Mouse (Mus musculus): ENCODE results near the gene Slc2a4. TPM values are rescaled to one million over a fixed set of nuclear protein-coding genes. Genes with fewer than 3 reads are reported as not detected.

The Slc2a4 gene
- polyA plus RNA-seq, 1 experiment: 0.35 TPM

DNA sequence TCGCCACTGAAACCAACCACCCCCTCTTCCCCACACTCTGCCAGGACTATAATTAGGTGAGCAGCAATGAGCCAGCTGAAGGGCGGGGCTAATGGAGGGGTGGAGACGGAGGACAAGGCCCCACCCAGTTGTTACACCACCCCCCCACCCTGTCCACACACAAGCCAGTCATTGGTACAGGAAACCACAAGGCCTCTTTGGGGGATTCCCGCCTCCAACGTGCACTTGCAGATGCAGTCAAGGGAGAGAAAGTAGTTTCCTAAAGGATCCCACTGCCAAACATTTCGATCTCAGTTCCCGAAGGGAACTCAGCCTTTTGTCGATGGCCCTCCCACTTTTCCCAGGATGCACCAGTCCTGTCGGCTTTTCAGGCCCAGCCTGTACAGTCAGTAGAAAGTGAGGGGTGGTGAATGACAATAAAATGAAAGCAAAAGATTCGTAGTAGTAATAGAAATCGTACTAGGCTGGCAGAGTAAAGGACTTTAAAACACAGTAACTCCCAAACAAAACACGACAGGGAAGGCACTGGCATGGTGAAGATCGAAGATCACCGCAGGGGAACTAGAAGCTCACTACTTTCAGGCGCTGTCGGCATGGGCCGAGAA is 28.2 kb downstream of the Slc2a4 start:
- no peak for TF ChIP-seq GATA1 (IDR thresholded peaks at IDR 0.05; ENCODE audit: low read length)

DNA sequence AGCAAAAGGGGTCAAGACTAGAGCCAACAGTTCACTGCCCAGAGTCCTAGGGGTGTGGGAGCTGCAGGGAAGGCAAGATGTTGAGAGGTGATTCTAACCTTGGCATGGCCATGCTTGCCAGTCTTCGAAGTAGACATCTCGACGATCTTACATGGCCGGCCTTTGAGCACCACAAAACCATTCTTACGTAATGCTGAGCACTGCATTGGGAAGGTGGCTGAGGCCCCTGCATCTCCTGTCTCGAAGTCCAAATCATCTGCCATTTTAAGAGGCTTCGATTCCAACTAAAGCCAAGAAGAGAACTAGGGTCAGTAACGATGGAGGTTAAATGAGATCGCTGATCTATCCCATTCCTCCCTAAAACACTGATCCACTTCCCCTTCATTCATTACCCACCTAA is 28.9 kb downstream of the Slc2a4 start:
- TF ChIP-seq GATA1 (IDR thresholded peaks at IDR 0.05; ENCODE audit: low read length): no peak

- TF ChIP-seq GATA1 (IDR thresholded peaks at IDR 0.05; ENCODE audit: low read length): no peak
These were observed 29.9 kb downstream of the Slc2a4 start for GRCm38 (mm10) chr11:69918118-69918517.

GRCm38 (mm10) chr11:69917379-69917948 is 30.5 kb downstream of the Slc2a4 start:
- TF ChIP-seq GATA1 (IDR thresholded peaks at IDR 0.05; ENCODE audit: low read length): no peak

DNA sequence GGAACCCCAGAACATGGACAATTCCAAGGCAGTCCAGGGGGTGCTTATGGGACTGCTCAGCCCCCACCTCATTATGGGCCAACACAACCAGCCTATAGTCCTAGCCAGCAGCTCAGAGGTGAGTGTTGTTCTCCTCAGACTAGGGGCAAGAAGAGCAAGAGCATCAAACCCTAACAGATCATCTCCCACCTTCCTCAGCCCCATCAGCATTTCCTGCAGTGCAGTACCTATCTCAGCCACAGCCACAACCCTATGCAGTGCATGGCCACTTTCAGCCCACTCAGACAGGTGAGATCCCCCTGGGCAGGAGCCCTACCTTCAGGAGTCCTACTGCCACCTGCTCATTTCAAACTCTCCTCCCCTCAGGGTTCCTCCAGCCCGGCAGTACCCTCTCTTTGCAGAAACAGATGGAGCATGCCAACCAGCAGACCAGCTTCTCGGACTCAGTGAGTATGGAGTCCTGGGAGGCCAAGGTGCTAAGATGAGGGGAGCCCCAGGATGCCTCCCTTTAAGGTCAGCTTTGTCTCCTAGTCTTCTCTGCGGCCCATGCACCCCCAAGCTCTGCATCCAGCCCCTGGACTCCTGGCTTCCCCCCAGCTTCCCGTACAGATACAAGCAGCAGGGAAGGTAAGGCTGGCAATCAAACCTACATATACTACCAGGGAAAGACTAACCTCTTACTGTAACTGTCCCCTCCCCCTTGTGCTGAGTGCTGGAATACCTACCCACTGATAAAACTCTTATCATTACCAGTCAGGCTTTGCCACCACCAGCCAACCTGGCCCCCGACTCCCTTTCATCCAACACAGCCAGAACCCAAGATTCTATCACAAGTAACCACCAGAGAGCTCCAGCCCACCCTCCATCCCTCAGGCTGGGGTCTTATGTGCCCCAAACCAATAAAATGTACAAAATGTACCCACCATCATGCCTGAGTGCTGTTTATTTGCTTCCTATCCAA is 32.0 kb downstream of the Slc2a4 start:
- peak; percentile 80 for TF ChIP-seq GATA1 (IDR thresholded peaks at IDR 0.05; ENCODE audit: low read length)

DNA sequence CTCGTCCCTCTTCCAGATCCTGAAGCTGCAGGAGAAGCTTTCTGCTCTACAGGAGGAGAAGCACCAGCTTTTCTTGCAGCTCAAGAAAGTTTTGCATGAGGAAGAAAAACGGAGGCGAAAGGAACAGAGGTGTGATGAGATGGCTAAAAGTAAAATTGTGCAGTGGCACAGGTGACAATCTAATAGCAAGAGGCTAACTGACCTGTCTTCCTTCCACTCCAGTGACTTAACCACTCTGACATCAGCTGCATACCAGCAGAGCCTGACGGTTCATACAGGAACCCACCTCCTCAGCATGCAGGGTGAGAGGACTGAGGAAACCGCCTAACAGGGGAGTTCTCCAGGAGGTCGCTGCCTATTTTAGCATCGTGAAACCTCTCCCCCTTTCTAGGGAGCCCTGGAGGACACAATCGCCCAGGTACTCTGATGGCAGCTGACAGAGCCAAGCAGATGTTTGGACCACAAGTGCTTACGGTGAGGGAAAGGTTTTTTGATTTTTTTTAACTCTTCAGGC is 33.0 kb downstream of the Slc2a4 start:
- no peak for TF ChIP-seq GATA1 (IDR thresholded peaks at IDR 0.05; ENCODE audit: low read length)

GRCm38 (mm10) chr11:69914372-69914764 is 33.6 kb downstream of the Slc2a4 start:
- no peak for TF ChIP-seq GATA1 (IDR thresholded peaks at IDR 0.05; ENCODE audit: low read length)

- TF ChIP-seq GATA1 (IDR thresholded peaks at IDR 0.05; ENCODE audit: low read length): no peak
These were observed 34.2 kb downstream of the Slc2a4 start, which contains the start of gene Gps2 for GRCm38 (mm10) chr11:69913554-69914371. Gene Gps2, plus strand, starts transcription at chr11:69913888.

- TF ChIP-seq GATA1 (IDR thresholded peaks at IDR 0.05; ENCODE audit: low read length): no peak
These were observed 35.1 kb downstream of the Slc2a4 start for GRCm38 (mm10) chr11:69912716-69913530.

- TF ChIP-seq GATA1 (IDR thresholded peaks at IDR 0.05; ENCODE audit: low read length): no peak
These were observed 36.3 kb downstream of the Slc2a4 start for GRCm38 (mm10) chr11:69911701-69912100.

GRCm38 (mm10) chr11:69910781-69911560 is 37.0 kb downstream of the Slc2a4 start:
- no peak for TF ChIP-seq GATA1 (IDR thresholded peaks at IDR 0.05; ENCODE audit: low read length)

- TF ChIP-seq GATA1 (IDR thresholded peaks at IDR 0.05; ENCODE audit: low read length): no peak
These were observed 37.8 kb downstream of the Slc2a4 start for GRCm38 (mm10) chr11:69910177-69910576.

DNA sequence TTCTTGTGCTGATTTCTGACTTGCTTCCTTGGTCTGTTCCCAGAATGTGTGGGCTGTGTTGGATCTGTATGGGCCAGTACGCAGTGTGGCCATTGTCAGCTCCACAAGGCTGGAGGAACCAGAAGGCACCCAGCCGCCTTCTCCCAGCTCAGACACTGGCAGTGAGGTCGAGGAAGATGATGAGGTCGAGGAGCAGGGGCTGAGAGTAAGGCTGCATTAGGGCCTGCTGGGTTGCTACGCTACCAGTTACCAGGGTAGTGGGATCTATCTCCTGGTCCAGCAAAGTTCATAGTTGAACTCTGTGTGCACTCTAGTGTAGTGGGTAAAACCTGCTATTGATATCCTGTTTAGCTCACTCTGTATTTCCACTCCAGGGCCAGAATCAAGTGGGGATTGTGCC is 38.8 kb downstream of the Slc2a4 start:
- no peak for TF ChIP-seq GATA1 (IDR thresholded peaks at IDR 0.05; ENCODE audit: low read length)

DNA sequence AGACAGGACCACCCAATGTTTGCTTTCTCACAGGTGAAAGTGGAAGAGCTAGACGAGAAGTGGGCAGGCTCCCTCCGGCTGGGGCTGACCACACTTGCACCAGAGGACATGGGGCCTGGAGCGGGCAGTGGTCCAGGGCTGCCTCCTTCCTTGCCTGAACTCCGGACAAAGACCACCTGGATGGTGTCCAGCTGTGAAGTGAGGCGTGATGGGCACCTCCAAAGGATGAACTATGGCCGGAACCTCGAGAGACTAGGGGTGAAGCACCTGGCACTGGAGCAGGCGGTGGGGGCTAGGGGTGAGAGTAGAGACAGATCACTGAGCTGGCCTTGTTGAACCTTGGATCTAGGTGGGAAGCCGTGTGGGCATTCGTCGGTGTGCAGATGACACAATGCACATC is 39.3 kb downstream of the Slc2a4 start:
- no peak for TF ChIP-seq GATA1 (IDR thresholded peaks at IDR 0.05; ENCODE audit: low read length)
